Mouse (Mus musculus) lung, adult 2 months (tissue): ENCODE measurements around the gene Rmi2.

Experiments
- CTCF ChIP-seq: fragments of 200-500 bp; IDR thresholded peaks from 2 replicates; pipeline ENCODE4 v1.5.1; 2011; ENCODE audit warnings: mild to moderate bottlenecking, low read length, control low read depth; ENCODE audit not compliant: insufficient read depth
- POLR2A ChIP-seq: fragments of 200-500 bp; IDR thresholded peaks from 2 replicates; pipeline ENCODE4 v1.6.1; 2011; ENCODE audit warnings: low read depth, mild to moderate bottlenecking, control low read depth, low read length, borderline replicate concordance; ENCODE audit errors: extremely low read depth

GRCm38 (mm10) chr16:10805789-10806527 is 28.9 kb upstream of the Rmi2 start, which contains the start of gene Prm1:
- TF ChIP-seq CTCF (no peak), POLR2A (no peak)
